Mouse (Mus musculus) megakaryocyte, embryonic 14.5 days (primary cell): ENCODE results near the gene Hfe2.

Experiments used
- FLI1 ChIP-seq: IDR thresholded peaks from 2 replicates; pipeline ENCODE4 v1.6.1; 2012; ENCODE audit warnings: low read length, inconsistent platforms, mixed read lengths
- GATA1 ChIP-seq: IDR thresholded peaks from 3 replicates; pipeline ENCODE4 v1.6.1; 2012; ENCODE audit warnings: mixed read lengths, low read length, inconsistent platforms, borderline replicate concordance

- TF ChIP-seq GATA1: no peak
- no peak for TF ChIP-seq FLI1
Observed at GRCm38 (mm10) chr3:96524914-96525313, at the start of gene Hfe2.
